Mouse (Mus musculus) liver, embryonic 14.5 days (tissue): ENCODE results near the gene Kdm4b. TPM values are rescaled to one million over a fixed set of nuclear protein-coding genes. Genes with fewer than 3 reads are reported as not detected.

Experiments used
- ATAC-seq: fragments of 200-750 bp; cut with Nextera tagmentation; 2 replicates; pipeline ENCODE4 v1.8.0; 2017; ENCODE audit warnings: moderate number of reproducible peaks, mild to moderate bottlenecking, moderate library complexity; ENCODE audit not compliant: insufficient read depth
- DNase-seq, 3 experiments: peaks; one replicate each; pipeline ENCODE4 v3.0.0-alpha.2; 2012 to 2013; ENCODE audit warnings: low read depth in 3 of 3, low spot score in 3 of 3
- H3K27ac ChIP-seq: fragments of 300-500 bp; sonication (generic); 2 replicates; pipeline ENCODE4 v1.5.1; 2014; ENCODE audit warnings: moderate library complexity, mild to moderate bottlenecking, control low read depth, inconsistent platforms
- H3K27me3 ChIP-seq: fragments of 300-500 bp; sonication (generic); 2 replicates; pipeline ENCODE4 v1.6.1; 2014; ENCODE audit warnings: mild to moderate bottlenecking, low read length, moderate library complexity; ENCODE audit not compliant: control insufficient read depth, insufficient read depth
- H3K36me3 ChIP-seq: fragments of 300-500 bp; sonication (generic); replicated peaks from 2 replicates; pipeline ENCODE4 v1.6.1; 2014; ENCODE audit warnings: low read depth; ENCODE audit not compliant: control insufficient read depth, insufficient read depth
- H3K4me1 ChIP-seq, 2 experiments: fragments of 200-500 bp in 1 of 2; fragments of 300-500 bp in 1 of 2; sonication (generic) in 1 of 2; replicated peaks; 2 replicates each; pipeline ENCODE4 v1.6.1; 2012 to 2014; ENCODE audit warnings: antibody characterized with exemption in 1 of 2, inconsistent platforms in 1 of 2, low read length in 1 of 2; ENCODE audit not compliant: control insufficient read depth in 2 of 2, insufficient read depth in 2 of 2
- H3K4me2 ChIP-seq: fragments of 300-500 bp; sonication (generic); 2 replicates; pipeline ENCODE4 v1.6.1; 2014; ENCODE audit warnings: low read depth, mild to moderate bottlenecking, control low read depth, moderate library complexity
- H3K4me3 ChIP-seq, 2 experiments: fragments of 200-500 bp in 1 of 2; fragments of 300-500 bp in 1 of 2; sonication (generic) in 1 of 2; 2 replicates each; pipeline ENCODE4 v1.5.1; 2012 to 2014; ENCODE audit warnings: low read depth in 2 of 2, low read length in 2 of 2, mild to moderate bottlenecking in 2 of 2, control low read depth in 1 of 2, inconsistent platforms in 1 of 2, moderate library complexity in 1 of 2; ENCODE audit not compliant: insufficient read depth in 1 of 2
- H3K9ac ChIP-seq: fragments of 300-500 bp; sonication (generic); replicated peaks from 2 replicates; pipeline ENCODE4 v1.6.1; 2014; ENCODE audit warnings: mild to moderate bottlenecking, control low read depth, moderate library complexity
- H3K9me3 ChIP-seq: fragments of 300-500 bp; sonication (generic); 2 replicates; pipeline ENCODE4 v1.6.1; 2016; ENCODE audit warnings: low read length, mixed read lengths; ENCODE audit not compliant: control insufficient read depth
- CTCF ChIP-seq: IDR thresholded peaks from 2 replicates; pipeline ENCODE4 v1.5.1; 2016; ENCODE audit warnings: antibody characterized with exemption, low read depth, control low read depth
- EP300 ChIP-seq: IDR thresholded peaks from 2 replicates; pipeline ENCODE4 v1.6.1; 2016; ENCODE audit warnings: antibody characterized with exemption, low read depth
- WGBS: fragments of 180-500 bp; shearing (Covaris S2); extraction: QIAGEN DNeasy Blood & Tissue Kit; methylation state at CpG from one replicate; pipeline ENCODE4 v1.1.7; 2014; ENCODE audit not compliant: insufficient replicate concordance; 5-methylcytosine and 5-hydroxymethylcytosine counted together
- polyA plus RNA-seq, 2 experiments: library from polyadenylated mRNA; depleted of rRNA in 1 of 2; stranded (reverse) in 1 of 2; unstranded in 1 of 2; fragments of >200 nt; fragmentation: Nextera tagmentation in 1 of 2; extraction: Ambion mirVana in 1 of 2; gene quantifications; 2 replicates each; pipeline versions ENCODE4 v1.2.1 to v1.2.3; 2012 to 2014

Kdm4b gene
- polyA plus RNA-seq, 2 experiments = 4.2 to 4.5 TPM

DNA sequence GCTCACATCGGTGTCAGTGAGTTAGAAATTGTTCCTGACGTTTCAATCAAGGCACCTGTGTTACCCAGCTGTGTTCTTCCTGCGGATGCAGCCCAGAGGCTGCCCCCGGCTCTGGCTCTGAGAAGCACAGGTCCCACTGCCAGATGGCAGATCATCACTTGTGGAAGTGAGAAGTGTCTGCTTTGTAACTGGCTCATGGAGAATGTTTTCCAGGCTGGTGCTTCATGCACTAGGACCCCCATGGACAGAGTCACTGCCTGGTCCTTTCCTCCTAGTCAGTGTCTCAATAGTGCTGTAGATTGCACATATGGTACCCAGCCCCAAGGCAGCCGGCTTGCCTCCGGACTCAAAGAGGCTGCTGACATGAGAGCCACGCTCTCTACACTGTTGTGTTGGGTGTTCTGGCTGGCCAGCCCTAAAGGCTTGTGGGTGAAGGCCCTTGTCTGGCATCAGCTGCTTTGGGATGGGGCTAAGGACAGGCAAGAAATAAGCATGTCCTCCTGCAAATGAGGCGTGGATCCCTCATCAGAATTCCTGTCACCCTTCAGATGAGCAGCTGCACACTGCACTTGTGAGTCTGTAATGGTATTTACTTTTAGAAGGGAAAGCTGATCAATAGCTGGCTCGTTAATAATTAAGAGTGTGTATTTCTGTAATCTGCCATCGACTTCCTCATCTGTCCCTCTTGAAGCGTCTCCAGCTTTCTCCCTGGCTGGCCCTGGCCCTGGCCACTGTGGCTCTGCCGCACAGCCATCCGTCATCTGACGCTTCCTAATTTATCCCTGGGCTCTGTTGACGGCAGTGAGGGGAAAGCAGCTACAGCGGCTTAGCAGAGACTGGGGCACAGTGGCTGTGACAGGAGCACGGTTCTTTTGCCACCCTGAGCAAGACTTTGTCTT lies 47.5 kb downstream of the Kdm4b start:
- H3K9ac ChIP-seq = no peak overlapping the region
- no peak for TF ChIP-seq CTCF
- TF ChIP-seq EP300 = no peak
- H3K9me3 ChIP-seq = no peaks in the 10 kb centered on the region
- H3K4me1 ChIP-seq = no peaks in the 10 kb centered on the region; a peak in 1 of 4 replicates
- H3K27me3 ChIP-seq = no peaks in the 10 kb centered on the region
- no peak overlapping the region for H3K4me2 ChIP-seq
- H3K4me3 ChIP-seq = no peak overlapping the region
- ATAC-seq (no peak), DNase-seq (no peak)
- 70% methylated on average over 17 of the region's 17 CpGs for WGBS
- H3K27ac ChIP-seq = no peak overlapping the region
- H3K36me3 ChIP-seq = no peaks in the 10 kb centered on the region

DNA sequence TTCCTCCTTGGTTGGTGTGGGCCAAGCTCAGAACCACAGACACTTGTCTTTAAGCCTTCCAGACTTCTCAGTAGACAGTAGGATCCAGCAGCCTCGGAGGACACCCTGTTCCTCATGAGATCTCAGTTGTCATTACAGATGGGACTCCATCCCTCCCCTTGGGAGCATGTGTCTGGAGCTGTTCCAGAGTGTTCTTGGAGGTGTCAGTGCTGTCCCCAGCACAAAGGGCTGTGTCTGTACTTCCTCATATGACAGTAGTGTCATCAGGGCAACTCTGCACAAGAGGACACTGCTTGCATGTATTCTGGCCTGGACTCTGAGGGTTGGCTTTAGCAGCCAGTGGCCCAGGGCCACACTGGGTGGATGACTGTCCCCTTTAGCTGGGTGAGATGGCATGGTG lies 49.0 kb downstream of the Kdm4b start:
- no peak for TF ChIP-seq CTCF
- TF ChIP-seq EP300 = no peak

DNA sequence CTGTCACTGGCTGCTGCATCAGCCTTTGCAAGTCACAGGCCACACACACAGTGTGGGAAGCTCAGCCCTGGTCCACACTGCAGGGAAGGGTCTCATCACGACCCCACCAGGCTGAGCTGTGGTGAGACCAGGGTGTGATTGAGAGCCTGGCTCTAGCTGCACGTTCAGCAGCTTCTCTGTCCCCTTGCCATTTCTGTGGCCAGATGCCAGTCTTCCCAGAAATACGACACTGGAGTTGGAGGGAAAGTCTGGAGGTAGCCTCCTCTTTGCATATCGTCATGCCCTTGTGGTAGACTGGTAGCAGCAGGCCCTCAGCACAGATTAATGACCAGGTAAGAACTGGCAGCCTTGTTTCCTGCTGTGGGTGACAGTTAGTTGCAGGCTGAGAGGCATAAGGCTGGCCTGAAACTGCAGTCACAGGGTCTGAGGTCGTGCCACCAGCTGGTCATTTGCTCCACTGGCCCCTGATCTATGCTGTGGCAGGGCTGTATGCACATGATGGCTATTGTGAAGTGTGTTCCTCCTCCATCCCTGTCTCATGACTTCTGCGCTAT lies 53.5 kb downstream of the Kdm4b start:
- H3K9me3 ChIP-seq = no peaks in the 10 kb centered on the region
- no peak overlapping the region for H3K4me2 ChIP-seq
- 63% methylated on average over 6 of the region's 6 CpGs for WGBS
- H3K36me3 ChIP-seq = no peaks in the 10 kb centered on the region
- no peak overlapping the region for H3K4me3 ChIP-seq
- no peak for DNase-seq
- TF ChIP-seq EP300 = no peak
- TF ChIP-seq CTCF = no peak
- no peak overlapping the region for H3K9ac ChIP-seq
- no peaks in the 10 kb centered on the region for H3K27me3 ChIP-seq
- ATAC-seq = no peak
- H3K27ac ChIP-seq = no peak overlapping the region
- H3K4me1 ChIP-seq = no peaks in the 10 kb centered on the region

More for the DNA sequence above, 49.0 kb downstream of the Kdm4b start:
- Histone ChIP-seq H3K4me1 (no peaks in the 10 kb centered on the region; a peak in 1 of 4 replicates), H3K9ac (no peak overlapping the region), H3K27me3 (no peaks in the 10 kb centered on the region), H3K9me3 (no peaks in the 10 kb centered on the region), H3K4me3 (no peak overlapping the region), H3K4me2 (no peak overlapping the region), H3K27ac (no peak overlapping the region), H3K36me3 (no peaks in the 10 kb centered on the region)
- ATAC-seq (no peak), DNase-seq (no peak)
- WGBS = 60% methylated on average over 1 of the region's 1 CpGs

DNA sequence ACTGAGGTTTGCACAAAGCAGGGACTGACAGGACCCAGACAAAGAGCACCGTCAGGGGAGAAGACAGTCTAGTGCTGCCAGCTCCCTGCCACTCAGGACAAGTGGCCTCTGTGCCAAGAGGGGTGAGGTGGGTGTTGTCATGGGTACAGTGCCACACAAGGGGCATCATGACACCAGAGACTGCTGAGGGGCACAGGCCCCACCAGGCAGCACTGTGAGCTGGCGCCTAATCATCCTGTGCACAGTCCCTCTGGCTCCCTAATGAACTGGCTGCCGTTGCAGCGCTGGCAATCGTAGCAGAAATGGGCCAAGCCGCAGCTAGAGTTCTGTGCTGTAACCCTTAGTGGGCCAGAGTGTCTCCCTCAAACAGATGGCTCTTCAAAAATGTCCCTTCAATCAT lies 54.4 kb downstream of the Kdm4b start:
- Histone ChIP-seq H3K9me3 (no peaks in the 10 kb centered on the region), H3K4me2 (no peak overlapping the region), H3K4me3 (no peak overlapping the region), H3K36me3 (no peaks in the 10 kb centered on the region), H3K9ac (no peak overlapping the region), H3K27ac (no peak overlapping the region), H3K4me1 (no peaks in the 10 kb centered on the region), H3K27me3 (no peaks in the 10 kb centered on the region)
- 86% methylated on average over 6 of the region's 6 CpGs for WGBS
- DNase-seq (no peak), ATAC-seq (no peak)
- TF ChIP-seq CTCF = no peak
- TF ChIP-seq EP300 = no peak

DNA sequence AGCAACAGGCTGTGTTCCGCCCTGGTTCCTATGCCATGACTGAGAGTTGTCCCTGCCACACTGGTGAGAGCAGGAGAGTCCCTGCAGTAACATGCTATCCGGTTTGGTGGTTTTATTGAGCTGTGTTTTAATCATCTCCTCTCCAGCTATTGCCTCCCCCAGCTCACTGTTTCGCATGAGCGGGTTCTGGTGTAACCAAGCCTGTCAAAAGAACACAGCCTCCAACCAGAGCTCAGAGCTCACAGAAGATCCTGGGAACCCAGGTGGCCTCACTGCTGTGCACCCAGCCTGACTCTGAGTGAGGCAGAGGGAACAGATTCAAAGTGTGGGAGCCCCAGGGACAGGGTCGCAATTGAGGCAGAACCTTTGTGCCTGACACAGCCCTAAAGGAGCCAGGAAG lies 55.3 kb downstream of the Kdm4b start:
- H3K9ac ChIP-seq = no peak overlapping the region
- WGBS = 80% methylated on average over 5 of the region's 5 CpGs
- H3K4me1 ChIP-seq = no peaks in the 10 kb centered on the region
- H3K9me3 ChIP-seq = no peaks in the 10 kb centered on the region
- H3K4me2 ChIP-seq = no peak overlapping the region
- H3K27me3 ChIP-seq = no peaks in the 10 kb centered on the region
- no peak overlapping the region for H3K27ac ChIP-seq
- H3K4me3 ChIP-seq = no peak overlapping the region
- TF ChIP-seq EP300 = no peak
- DNase-seq = no peak
- ATAC-seq = no peak
- no peaks in the 10 kb centered on the region for H3K36me3 ChIP-seq
